Mouse (Mus musculus): ENCODE results near the gene Tmem150a.

The Tmem150a gene

DNA sequence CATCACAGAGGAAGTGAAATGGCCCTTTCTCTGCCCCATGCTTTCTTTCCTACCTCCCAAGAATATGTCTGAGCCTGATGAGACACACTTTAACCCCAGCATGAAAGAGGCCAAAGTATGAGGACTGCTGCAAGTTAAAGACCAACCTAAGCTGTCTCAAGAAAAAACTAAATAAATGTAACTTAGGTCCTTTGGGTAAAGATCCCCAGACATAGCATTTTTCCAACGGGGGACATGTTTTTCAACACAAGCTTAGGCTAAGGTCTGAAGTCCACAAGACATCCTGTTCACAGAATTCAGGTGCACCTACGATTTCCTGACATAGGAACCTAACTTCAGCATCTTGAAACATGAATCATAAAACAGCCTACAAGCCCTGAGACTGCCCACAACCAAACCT is 5.0 kb upstream of the Tmem150a start:
- DNase-seq (ENCODE audit: low spot score in 2 of 2) = no peak

DNA sequence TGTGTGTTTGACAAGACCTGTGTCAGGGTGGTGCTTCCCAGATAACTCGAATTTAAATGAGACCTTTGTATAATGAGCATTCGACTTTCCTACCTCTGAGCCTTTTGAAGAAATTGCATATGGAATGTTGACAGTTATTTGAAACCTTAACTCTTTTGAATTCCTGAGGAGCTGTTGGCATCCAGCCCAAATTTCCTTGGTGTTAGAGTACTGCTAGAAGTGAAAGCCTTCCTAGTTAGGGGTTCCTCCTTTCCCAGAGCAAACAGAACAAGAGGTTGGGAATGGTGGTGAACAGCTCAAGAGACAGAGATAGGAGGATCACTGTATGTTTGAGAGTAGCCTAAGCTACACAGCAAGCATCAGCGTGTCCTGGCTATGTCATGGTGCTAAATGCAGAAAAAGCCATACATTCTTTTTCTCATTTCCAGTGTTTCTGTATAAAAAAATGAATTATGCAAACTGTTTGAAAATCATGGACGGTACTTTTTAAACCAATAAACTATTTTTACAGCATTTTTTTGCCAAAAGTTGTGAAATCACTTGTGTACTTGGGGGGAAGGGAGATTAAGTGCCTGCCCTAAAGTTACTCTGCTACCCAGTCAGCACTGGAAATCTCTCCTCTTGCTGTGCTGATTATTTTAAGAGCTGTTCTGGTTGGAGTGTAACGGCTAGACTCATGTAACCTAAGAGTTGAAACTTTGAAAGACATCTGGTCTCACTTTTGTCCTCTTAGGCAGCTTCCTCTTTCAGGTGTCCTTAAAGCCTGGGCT is 2.4 kb upstream of the Tmem150a start:
- no peak for DNase-seq (ENCODE audit: low spot score in 2 of 2)

DNA sequence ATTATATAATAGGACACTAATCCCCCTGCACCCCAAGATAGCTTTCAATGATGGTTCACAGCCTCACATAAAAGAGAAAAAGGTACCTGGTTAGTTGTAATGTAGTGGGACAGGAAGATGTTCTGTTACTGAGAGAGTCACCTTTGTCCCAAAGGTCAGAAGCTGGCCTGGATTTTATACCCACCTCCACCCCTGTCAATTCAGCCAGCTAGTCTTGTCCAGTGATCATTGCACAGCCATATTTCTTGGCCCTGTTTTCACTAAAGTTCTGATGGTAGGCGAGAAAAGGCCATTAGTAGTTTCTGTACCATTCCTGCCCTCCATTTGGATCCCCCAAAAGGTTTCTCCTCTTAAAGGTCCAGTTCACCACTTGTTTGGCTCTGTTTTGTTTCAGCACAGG is 1.2 kb upstream of the Tmem150a start:
- DNase-seq (ENCODE audit: low spot score in 2 of 2) = no peak

DNA sequence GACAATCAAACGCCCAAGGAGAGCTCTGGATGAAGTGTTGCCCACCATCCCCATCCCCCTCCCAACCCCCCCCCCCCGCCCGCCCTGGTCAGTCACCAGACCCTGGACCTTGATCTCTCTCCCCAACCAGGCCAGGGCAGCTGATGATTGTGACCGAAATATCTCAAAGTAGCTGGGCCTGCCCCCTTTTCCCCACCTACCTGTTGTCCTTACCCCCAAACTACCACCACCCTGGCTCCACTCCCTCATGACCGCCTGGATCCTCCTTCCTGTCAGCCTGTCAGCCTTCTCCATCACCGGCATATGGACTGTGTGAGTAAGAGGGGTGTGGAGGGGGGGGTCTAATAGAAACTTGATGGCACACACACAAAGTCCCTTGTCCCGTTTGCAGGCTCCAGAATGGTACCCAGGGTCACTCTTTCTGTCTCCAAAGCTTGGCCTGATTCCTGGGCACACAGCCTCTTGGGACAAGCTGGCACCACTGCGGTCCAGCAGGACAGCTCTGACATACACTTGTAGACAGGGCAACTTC is 820 bp downstream of the Tmem150a start:
- DNase-seq (ENCODE audit: low spot score in 2 of 2) = no peak

DNA sequence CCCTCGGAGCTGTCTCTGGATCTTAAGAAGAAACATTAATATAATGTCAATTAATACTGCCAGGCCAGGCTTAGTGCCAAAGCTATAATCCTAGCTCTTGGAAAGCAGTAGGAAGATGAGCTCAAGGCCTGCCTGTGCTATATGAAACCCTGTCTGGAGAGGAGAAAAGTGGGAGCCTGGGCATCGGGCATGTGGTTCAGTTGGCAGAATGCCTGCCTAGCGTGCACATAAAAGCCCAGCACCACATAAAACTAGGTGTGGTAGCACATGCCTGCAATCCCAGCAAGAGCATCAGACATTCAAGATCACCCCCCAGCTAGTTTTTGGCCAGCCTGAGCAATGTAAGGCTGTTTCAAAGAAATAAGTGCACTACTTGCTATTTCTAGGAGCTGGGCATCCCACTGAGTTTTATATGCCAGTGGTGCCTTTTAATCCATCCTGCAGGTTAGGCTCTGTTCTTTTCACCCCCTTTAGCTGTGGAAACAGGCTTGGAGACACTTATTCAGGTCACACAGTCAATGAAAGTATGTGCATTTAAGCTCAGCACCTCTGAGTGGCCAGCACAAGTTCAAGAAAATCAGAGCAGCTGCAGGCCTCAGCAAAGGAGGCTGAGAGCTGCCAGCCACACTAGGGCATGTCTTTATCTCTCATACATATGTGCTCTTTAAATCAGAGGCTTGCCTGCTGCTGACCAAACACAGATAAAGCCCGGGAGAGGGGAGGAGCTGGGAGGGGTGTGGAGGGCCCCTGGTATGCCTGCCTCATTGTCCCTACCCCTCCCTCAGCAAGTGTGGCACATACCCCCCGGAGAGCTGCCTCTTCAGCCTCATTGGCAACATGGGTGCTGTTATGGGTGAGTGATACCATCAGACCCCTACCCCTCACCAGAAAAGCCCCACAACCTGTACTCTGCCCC is 2.2 kb downstream of the Tmem150a start:
- DNase-seq (ENCODE audit: low spot score in 2 of 2) = no peak

DNA sequence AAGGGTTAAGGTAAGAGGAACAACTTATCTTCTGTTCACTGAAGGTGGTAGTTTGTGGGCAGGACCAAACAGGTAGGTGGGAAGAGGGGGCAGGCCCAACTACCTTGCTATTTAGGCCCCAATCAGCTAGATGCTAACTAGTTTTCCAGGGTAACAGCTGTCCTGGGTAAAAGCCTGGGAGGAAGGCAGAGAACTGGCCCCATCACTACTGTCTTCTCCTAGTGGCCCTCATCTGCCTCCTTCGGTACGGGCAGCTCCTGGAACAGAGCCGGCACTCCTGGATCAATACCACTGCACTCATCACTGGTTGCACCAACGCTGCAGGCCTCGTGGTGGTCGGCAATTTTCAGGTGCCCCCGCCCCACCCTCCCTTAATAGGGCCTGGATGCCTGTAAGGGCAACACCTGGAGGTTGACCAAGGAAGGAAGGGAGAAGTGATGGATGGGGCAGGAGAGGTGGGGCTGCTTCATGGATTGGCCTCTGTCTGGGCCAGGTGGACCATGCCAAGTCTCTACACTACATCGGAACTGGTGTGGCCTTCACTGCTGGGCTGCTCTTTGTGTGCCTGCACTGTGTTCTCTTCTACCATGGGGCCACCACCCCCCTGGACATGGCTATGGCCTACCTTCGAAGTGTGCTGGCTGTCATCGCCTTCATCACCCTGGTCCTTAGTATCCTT is 3.0 kb downstream of the Tmem150a start:
- no peak for DNase-seq (ENCODE audit: low spot score in 2 of 2)

DNA sequence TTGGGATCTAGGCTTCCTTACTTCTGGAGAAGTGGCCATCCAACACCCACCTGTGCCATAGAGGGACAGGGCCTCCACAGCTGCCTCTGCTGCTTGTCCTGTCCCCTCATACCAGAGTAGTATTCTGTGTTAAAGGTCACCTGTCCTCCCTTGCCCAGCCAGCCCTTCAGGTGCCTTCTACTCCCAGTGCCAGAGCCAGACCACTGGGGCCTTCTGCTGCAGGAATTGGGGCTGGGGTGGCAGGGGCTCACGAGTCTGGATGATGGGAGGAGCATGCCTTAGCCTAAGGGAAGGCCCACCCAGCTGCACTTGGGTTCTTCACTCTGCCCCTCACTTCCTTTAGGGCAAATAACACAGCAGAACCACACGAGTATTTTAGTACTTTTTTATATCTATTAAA is 4.1 kb downstream of the Tmem150a start:
- DNase-seq (ENCODE audit: low spot score in 2 of 2) = no peak

DNA sequence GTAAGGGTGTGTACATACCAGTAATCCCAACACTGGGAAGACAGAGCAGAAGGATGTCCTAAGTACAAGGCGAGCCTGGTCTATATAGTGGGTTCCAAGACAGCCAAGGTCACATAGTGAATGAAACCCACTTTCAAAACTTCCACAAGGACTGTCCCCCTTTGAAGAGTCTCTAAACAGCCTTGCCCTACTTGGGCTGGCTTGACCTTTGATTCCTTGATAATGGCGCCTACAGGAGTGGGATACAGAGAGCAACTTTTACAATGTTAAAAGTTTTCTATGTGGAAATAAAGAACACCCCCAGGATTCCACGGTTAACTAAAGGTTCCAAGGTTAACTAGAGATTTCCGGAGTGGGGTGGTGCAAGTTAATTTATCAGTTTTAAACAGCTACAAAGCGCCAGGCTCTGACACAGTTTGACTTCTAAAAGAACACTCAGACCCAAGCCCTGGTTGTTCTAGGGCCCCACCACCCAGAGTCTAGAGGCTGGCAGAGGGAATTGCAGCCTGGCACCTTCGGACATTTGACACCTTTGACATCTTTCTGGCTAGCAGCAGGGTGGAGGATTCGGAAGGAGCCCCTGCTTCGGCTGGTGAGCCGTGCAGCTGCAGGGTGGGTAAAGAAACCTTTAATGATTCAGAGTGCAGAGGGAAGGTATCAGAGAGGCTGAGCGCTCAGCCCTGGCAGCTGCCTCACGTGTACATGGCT is 4.8 kb downstream of the Tmem150a start:
- no peak for DNase-seq (ENCODE audit: low spot score in 2 of 2)

DNA sequence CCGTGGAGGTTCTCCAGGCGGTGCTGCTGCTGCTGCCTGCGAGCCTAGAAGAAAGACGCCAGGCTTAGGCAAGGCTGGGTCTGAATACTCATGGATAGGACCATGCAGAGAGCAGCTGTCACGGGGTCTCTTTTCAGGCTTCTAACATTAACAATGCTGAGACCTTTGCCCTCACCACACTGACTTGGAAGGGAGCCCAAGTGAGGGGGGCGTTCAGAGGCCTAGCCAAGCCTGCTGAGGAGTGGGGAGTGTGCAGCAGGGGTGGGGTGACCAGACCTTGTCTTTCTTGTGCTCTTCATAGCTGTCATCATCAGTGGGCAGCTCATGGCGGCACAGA is 5.3 kb downstream of the Tmem150a start:
- DNase-seq (ENCODE audit: low spot score in 2 of 2) = no peak

DNA sequence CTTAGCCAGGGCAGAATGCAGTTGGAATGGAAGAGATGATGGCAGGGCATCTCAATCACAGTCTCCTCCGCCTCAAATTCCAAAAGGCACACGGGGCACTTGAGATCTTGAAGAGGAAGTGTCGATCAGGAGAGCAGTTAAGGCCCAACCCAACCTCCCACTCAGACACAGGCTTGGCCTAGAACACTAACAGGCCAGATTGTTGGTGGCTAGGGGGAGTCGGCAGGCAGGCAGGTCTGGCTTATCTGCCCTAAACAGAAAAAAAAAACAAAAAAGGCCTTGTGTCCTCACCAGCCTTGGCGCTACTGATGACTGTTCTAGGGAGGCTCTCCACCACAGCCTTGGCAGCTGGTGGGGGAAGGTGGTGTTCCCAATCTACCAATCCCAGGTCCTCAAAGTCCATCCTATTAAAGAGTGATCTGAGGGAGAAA is 5.9 kb downstream of the Tmem150a start:
- DNase-seq (ENCODE audit: low spot score in 2 of 2) = no peak

DNA sequence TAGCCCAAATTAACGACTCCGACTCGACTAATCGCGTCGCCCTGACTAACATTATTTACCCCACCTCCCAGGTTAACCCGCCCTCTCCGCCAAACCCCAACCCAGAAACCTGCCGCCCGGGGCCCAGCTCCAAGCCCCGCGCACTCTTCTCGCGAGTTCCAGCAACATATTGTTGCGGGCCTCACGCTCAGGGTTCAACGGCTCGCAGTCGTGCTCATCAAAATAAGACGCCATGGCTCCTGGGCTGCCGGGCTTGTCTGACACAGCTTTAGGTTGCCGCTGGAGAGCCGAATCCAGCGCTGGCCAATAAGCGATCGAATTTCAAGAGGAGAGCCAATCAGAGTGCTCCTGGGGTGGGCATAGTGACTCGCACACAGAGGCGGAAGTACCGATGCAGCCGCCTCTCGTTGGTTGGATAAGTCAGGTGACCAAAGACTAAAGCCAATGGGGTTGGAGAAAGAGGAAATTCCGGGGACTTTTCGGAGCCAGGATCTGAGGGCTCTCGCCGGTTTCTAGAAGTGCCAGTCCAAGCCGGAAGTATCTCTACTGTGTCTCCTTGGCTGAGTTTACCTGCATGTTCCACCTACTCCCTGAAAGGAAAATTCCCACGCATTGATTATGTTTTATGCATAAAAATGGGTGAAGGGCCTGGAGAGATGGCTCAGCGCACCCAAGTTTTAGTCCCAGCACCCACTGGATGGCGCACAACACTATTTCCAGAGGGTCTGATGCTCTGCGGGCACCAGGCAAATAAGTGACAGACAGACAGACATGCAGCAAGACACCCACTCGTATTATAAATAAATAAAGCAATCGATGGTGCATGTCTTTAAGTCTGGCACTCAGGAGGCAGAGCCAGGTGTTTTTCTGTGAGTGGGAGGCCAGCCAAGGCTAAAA is 7.1 kb downstream of the Tmem150a start:
- peak; percentile 88 to 91 for DNase-seq (ENCODE audit: low spot score in 2 of 2)

DNA sequence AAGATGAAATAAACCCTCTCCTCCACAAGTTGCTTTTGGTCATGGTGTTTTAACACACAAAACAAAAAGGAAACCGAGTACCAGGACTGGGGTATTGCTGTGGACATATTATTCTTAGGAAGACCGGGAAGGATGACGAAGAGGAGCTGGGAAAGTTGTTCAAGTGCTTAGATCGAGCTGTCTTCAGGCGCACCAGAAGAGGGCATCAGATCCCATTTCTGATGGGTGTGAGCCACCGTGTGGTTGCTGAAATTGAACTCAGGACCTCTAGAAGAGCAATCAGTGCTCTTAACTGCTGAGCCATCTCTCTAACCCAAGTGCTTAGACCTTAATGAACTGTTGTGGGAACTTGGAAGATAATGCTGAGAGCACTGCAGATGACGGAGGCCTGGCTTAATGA is 8.8 kb downstream of the Tmem150a start:
- DNase-seq (ENCODE audit: low spot score in 2 of 2) = no peak

DNA sequence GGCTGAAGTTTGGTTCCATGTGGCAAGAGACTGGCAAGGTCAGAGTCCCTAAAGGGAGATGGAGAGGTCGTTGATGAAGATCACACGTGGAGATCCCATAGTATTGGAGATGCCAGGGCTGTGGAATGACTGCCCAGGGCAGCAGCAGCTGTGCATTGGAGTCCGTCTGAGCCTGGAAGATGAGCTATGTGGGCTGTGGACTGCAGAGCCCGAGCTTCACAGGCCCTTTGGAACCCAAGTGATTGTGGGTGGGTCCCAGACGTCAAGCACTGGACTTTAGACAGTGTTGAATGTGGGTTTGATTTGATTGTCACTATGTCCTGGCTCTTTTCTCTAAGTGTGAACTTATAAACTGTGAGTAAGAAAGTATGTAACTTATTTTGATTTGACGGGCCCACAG is 9.7 kb downstream of the Tmem150a start:
- DNase-seq (ENCODE audit: low spot score in 2 of 2) = no peak

DNA sequence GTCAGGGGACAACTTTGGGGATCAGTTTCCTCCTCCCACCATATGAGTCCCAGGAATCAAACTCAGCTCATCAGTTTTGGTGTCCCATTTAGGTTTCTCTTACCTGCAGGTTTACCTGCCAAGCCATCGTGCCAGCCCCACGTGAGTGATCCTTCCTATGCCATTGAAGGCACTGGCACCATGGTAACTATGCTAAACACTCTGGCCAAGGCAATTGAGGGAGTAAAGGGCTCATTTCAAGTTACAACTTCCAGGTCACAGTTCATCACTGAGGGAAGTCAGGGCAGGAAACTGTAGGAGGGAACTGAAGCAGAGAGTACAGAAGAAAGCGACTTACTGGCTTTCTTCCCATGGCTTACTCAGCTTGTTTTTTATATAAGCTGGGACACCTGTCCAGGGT is 11.1 kb downstream of the Tmem150a start:
- no peak for DNase-seq (ENCODE audit: low spot score in 2 of 2)

DNA sequence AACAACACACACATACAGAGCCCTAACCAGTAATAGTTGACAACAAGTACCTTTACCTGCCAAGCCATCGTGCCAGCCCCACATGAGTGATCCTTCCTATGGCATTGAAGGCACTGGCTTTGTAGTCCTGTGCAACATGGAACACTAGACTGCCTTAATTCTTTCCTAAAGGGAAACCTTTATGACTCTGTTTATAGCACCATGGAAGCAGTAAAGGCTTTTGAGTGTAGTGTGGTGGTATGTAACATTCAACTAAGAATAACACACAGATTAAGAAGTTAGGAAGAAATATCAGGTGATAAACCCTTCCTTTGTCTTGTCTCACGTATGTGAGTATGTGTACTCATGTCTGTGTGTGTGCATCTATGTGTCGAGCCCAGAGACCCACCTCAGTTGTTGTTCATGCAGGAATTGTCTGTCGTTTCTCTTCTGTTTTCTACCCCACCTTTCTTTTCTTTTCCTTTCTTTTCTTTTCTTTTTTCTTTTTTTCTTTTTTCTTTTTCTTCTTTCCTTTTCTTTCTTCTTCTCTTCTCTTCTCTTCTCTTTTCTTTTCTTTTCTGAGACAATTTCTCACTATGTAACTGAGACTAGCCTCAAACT is 11.7 kb downstream of the Tmem150a start, which contains the start of gene Rnf181:
Rnf181 (minus strand) TSS at position 113 of the 600 bp plus-strand sequence.
- DNase-seq (ENCODE audit: low spot score in 2 of 2) = no peak

DNA sequence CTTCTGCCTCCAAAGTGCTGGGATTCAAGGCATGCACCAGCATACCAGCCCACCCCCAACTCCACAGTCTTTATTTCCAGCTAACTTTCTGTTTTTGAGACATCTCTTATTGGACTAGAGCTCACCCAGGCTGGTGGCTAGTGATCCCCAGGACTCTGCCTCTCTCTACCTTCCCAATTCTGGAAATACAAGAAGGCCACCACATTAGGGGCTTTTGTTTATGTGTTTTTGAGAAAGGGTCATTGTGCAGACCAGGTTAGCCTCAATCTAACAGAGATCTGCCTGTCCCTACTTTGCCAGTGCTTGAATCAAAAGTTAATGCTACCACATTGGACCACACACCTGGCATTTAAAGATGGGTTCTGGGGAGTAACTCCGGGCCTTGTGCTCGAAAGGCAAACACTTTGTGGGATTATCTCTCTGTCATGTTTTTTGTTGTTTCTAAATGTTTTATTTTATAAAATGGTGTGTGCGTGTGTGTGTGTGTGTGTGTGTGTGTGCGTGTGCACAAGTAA is 12.3 kb downstream of the Tmem150a start:
- DNase-seq (ENCODE audit: low spot score in 2 of 2) = no peak

DNA sequence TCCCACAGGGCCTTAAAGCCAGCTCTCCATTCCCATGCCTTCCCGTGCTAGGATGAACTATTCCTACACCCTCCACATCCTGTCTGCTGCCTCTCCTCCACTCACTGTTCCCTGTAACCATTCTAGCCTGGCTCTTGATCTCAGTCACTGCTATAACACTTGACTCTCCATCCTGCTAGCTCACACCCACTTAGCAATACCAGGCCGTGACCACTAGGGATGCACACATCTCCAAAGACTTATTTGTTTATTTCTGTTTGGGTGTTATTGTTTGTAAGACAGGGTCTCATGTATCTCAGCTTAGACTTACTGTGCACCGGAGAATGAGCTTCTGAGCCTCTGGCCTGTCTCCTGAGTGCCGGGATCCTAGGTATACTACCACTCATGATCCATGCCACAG is 14.3 kb downstream of the Tmem150a start:
- DNase-seq (ENCODE audit: low spot score in 2 of 2) = no peak

DNA sequence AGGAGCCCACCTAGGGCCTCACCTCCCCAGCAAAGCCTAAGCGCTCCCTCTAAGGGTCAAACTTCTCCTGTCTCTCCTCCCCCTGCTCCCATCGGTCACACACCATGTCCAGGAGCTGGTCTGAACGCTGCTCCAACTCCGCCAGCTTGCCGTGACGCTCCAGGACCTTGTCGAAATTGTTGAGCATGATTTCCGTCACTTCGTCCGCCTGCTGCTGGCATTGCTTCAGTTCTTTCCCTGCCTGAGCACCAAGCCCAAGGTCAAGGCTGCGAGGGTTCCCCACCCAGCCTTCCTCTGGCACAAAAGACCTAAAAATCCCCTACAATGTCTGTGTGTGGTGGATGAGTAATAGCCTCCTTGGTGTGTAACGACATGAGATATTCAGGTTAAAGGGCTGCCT is 14.8 kb downstream of the Tmem150a start:
- DNase-seq (ENCODE audit: low spot score in 2 of 2) = no peak

DNA sequence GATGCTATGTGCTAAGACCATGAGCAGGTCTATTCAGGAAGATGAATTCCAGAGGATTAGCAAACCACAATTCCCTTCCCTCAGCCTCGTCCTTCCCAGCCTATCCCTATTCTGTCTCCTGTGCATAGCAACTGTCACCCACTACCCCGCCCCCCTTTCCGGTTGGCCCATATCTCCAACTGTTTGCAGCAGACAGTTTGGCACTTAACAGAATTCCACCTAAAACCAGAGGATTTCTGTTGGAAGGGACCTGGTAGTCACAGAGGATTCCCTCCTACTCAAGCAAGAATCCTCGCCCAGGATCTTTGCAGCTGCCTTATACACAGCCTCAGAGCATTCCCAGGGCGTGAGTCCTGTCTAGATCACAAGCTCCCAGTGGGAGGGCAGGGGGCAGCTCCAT is 15.9 kb downstream of the Tmem150a start:
- DNase-seq (ENCODE audit: low spot score in 2 of 2) = no peak

DNA sequence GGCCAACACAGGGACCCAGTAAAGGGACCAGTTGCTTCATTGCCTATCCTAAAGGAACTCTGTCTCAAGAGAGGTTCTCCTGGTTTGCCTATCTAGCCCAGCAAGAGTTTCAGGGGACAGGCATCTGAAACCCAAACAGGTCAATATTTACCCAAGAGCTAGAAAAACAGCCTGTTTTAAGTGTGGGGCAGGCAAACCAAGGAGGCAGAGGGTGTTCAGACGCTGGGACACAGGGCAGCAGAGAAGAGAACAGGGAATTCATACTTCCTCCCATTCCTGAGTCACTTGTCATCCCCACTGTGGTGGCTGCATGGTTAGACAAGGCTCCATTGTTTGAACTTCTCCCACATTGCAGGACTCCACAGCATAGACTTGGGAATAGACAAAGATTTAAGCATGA is 16.3 kb downstream of the Tmem150a start:
- no peak for DNase-seq (ENCODE audit: low spot score in 2 of 2)

Data from spleen, postnatal 14 days (tissue).